Mouse (Mus musculus) layer of hippocampus, postnatal 25 days (tissue): ENCODE results near the gene Mmrn2. TPM values are rescaled to one million over a fixed set of nuclear protein-coding genes. Genes with fewer than 3 reads are reported as not detected.

Experiments
- DNase-seq, 2 experiments: peaks; one replicate each; pipeline ENCODE4 v3.0.0; 2022; ENCODE audit warnings: mixed read lengths in 2 of 2, low spot score in 1 of 2; ENCODE audit errors: extremely low spot score in 1 of 2
- total RNA-seq, 2 experiments: library from RNA; stranded (reverse); gene quantifications; 2 replicates each; pipeline ENCODE4 v1.2.3; 2021

Mmrn2 gene
- total RNA-seq, 2 experiments from 2014 or later = 3.5 to 3.9 TPM

- DNase-seq = no peak
Observed at GRCm38 (mm10) chr14:34453648-34454047, 78.4 kb downstream of the Mmrn2 start.

Other genes starting within 250 kb of the Mmrn2 start
- gene Npy4r, start 223.0 kb upstream of the Mmrn2 start, total RNA-seq = not detected
- 1 to 10 TPM; 1.6 to 2.8 TPM for gene Gprin2, start 173.8 kb upstream of the Mmrn2 start, total RNA-seq
- gene Syt15, start 155.9 kb upstream of the Mmrn2 start, total RNA-seq = 1 to 10 TPM in 1 of 2 experiments, under 1 TPM in 1; 0.49 to 1.5 TPM
- gene Shld2, start 65.0 kb upstream of the Mmrn2 start, total RNA-seq = 10 to 100 TPM; 14.1 to 15.5 TPM
- gene Glud1, start 64.7 kb upstream of the Mmrn2 start, total RNA-seq = 100 to 1,000 TPM; 288 to 343 TPM
- not detected for gene Fam25c, start 20.0 kb upstream of the Mmrn2 start, total RNA-seq
- gene Sncg, start 676 bp upstream of the Mmrn2 start, total RNA-seq = 1 to 10 TPM; 4.6 to 6.3 TPM
- gene Bmpr1a, start 127.9 kb downstream of the Mmrn2 start, total RNA-seq = 10 to 100 TPM; 38.0 to 40.9 TPM
- not detected for gene 9230112D13Rik, start 147.3 kb downstream of the Mmrn2 start, total RNA-seq
- 1 to 10 TPM; 3.8 to 4.5 TPM for gene Ldb3, start 213.2 kb downstream of the Mmrn2 start, total RNA-seq
- gene Opn4, start 224.7 kb downstream of the Mmrn2 start, total RNA-seq = not detected